Mouse (Mus musculus): ENCODE data around the gene Tmem128. TPM values are rescaled to one million over a fixed set of nuclear protein-coding genes. Genes with fewer than 3 reads are reported as not detected.
A peak's percentile ranks its signal among the peaks of the same experiment; 100 is the strongest.

The Tmem128 gene
- polyA plus RNA-seq, 1 experiment from 2014 or later = 99.1 TPM

DNA sequence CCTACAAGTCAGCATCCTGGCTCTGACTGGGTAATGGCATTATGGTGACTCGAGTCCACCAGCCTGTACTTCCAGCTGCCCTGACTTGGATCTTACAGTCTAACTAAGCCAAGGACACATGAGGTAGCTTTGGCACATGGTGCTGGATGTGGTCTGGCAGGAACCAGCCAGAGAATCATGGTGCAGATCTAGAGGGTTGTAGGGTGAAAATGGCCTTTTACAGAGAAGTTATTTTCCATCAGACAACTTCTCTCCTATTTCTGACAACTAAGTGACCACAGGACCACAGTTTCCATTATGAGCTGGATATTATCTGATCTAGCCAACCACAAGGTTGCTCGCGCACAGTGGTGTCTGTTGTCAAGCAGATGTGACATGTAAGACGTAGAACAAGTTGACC is 13.8 kb downstream of the Tmem128 start:
- peaks cover 45% of the 10 kb centered on the region for H3K27me3 ChIP-seq (ENCODE audit: control insufficient read depth, insufficient read depth, low read length)
- no peak for ATAC-seq (ENCODE audit: insufficient read depth, low FRiP score, low TSS enrichment)
- 88% methylated on average over 4 of the region's 4 CpGs for WGBS

DNA sequence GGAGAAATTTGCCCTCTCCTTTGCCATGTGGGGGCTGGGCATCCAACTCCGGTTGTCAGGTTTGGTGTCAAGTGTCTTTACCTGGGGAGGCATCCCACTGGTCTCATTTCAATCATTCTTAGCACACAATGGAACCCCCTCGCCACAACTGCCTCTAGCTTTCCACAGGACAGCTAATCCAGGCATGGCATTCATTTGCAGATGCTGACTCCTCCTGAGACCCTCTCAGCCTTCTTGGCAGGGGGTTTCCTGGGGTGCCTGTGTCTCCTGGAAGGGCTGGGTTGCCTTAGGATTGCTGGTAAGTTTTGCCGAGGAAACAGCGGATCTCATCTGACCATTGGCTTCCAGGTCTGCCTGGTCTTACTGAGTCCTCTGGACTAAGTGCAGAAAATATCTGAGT is 15.8 kb downstream of the Tmem128 start, which contains the start of gene Otop1:
TSS of gene Otop1 (plus strand) at position 202 of the 400 bp plus-strand sequence.
- Histone ChIP-seq H3K27ac (ENCODE audit: low read depth, low read length) (no peak within 1 kb of the TSS), H3K4me3 (ENCODE audit: low read depth, low read length) (no peak within 1 kb of the TSS), H3K27me3 (ENCODE audit: control insufficient read depth, insufficient read depth, low read length) (peaks cover 49% of the 10 kb centered on the region), H3K9ac (ENCODE audit: low read length) (no peak within 1 kb of the TSS), H3K9me3 (ENCODE audit: control insufficient read depth, low read length) (no peaks in the 10 kb centered on the region), H3K36me3 (ENCODE audit: control insufficient read depth, insufficient read depth, low read length) (no peaks in the 10 kb centered on the region), H3K4me1 (ENCODE audit: control insufficient read depth, insufficient read depth, low read length) (0 out of 2 replicates have a peak, but pooled peaks cover 6% of the 10 kb centered on the region), H3K4me2 (ENCODE audit: low read depth) (peak within 1 kb of the TSS; percentile 29)
- DNase-seq (ENCODE audit: low spot score) = no peak
- ATAC-seq (ENCODE audit: insufficient read depth, low FRiP score, low TSS enrichment) = no peak
- WGBS = 2% methylated on average over 4 of the region's 4 CpGs

More for the DNA sequence above, 13.8 kb downstream of the Tmem128 start:
- Histone ChIP-seq H3K9ac (ENCODE audit: low read length) (no peak overlapping the region), H3K27ac (ENCODE audit: low read depth, low read length) (no peak overlapping the region), H3K4me2 (ENCODE audit: low read depth) (no peak overlapping the region), H3K36me3 (ENCODE audit: control insufficient read depth, insufficient read depth, low read length) (no peaks in the 10 kb centered on the region; the same call in 1 of the 2 replicates), H3K4me1 (ENCODE audit: control insufficient read depth, insufficient read depth, low read length) (0 out of 2 replicates have a peak, but pooled peaks cover 6% of the 10 kb centered on the region), H3K9me3 (ENCODE audit: control insufficient read depth, low read length) (no peaks in the 10 kb centered on the region), H3K4me3 (ENCODE audit: low read depth, low read length) (no peak overlapping the region)
- DNase-seq (ENCODE audit: low spot score) = no peak

DNA sequence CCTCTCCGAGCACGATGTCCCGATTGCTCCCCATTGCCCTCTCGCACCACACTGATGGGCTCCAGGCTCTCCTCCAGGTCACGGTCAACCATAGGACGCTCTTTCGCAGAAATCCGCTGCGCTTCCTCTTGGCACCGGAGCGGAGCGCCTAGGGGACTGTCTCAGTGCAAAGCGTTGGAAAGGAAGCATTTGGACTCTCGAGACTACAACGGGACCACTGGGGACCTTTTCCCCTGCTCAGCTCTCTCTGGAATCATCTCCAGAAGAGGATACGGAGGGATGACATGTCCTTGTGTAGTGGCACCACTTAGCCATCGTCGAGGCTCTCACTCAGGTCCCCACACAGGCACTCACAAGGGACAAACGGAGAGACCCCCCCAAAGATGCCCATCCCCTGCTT is 16.5 kb downstream of the Tmem128 start:
- H3K9ac ChIP-seq (ENCODE audit: low read length) = no peak overlapping the region
- no peak overlapping the region for H3K27ac ChIP-seq (ENCODE audit: low read depth, low read length)
- no peaks in the 10 kb centered on the region for H3K9me3 ChIP-seq (ENCODE audit: control insufficient read depth, low read length)
- 1% methylated on average over 19 of the region's 19 CpGs for WGBS
- DNase-seq (ENCODE audit: low spot score) (no peak), ATAC-seq (ENCODE audit: insufficient read depth, low FRiP score, low TSS enrichment) (no peak)
- H3K4me2 ChIP-seq (ENCODE audit: low read depth) = peak overlapping the region; percentile 14; the same call in 1 of the 2 replicates
- H3K27me3 ChIP-seq (ENCODE audit: control insufficient read depth, insufficient read depth, low read length) = peaks cover 49% of the 10 kb centered on the region
- no peak overlapping the region for H3K4me3 ChIP-seq (ENCODE audit: low read depth, low read length)
- H3K4me1 ChIP-seq (ENCODE audit: control insufficient read depth, insufficient read depth, low read length) = 0 out of 2 replicates have a peak, but pooled peaks cover 6% of the 10 kb centered on the region
- H3K36me3 ChIP-seq (ENCODE audit: control insufficient read depth, insufficient read depth, low read length) = no peaks in the 10 kb centered on the region

GRCm38 (mm10) chr5:38277098-38277866 is 17.3 kb downstream of the Tmem128 start:
- H3K4me2 ChIP-seq (ENCODE audit: low read depth) = peak overlapping the region; percentile 29
- ATAC-seq (ENCODE audit: insufficient read depth, low FRiP score, low TSS enrichment) = peak; percentile 38; the same call in 1 of the 2 replicates
- peak; percentile 35 for DNase-seq (ENCODE audit: low spot score)
- no peak overlapping the region for H3K27ac ChIP-seq (ENCODE audit: low read depth, low read length)
- no peak overlapping the region for H3K9ac ChIP-seq (ENCODE audit: low read length)
- H3K27me3 ChIP-seq (ENCODE audit: control insufficient read depth, insufficient read depth, low read length) = peaks cover 49% of the 10 kb centered on the region
- WGBS = 1% methylated on average over 59 of the region's 65 CpGs
- no peaks in the 10 kb centered on the region for H3K36me3 ChIP-seq (ENCODE audit: control insufficient read depth, insufficient read depth, low read length)
- 0 out of 2 replicates have a peak, but pooled peaks cover 6% of the 10 kb centered on the region for H3K4me1 ChIP-seq (ENCODE audit: control insufficient read depth, insufficient read depth, low read length)
- H3K9me3 ChIP-seq (ENCODE audit: control insufficient read depth, low read length) = no peaks in the 10 kb centered on the region
- H3K4me3 ChIP-seq (ENCODE audit: low read depth, low read length) = peak overlapping the region; percentile 28

DNA sequence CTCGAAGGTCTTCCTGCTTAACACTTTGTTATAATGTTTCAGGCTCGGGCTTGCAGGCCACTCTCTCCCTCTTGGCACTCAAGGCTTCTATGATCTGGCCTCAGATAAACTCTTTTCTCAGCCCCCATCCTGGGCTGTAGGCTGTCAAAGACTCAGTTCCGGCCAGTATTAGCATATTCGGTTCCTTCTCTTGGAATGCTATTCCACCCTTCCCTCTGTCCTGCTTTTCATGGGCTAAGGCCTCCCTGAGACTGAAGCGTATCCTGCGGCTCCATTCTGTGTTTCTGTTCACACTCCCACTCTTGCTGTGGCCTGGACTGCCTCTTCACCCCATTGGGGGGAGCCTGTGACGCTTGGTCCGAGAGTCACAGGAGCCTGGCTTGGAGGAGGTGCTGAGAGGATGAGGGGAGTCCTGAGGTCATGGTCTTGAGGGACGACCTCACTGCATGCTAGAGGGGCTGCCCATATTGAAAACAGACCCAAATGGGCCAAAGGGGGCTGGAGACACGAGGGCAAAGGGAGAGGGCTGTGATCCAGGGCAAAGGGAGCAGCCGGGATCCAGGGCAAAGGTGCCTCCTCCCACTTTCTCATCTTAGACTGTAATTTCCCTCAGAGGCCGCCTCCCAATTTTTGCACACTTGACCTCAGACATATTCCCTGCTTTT is 18.1 kb downstream of the Tmem128 start:
- Histone ChIP-seq H3K9me3 (ENCODE audit: control insufficient read depth, low read length) (no peaks in the 10 kb centered on the region), H3K9ac (ENCODE audit: low read length) (no peak overlapping the region), H3K4me3 (ENCODE audit: low read depth, low read length) (no peak overlapping the region), H3K4me2 (ENCODE audit: low read depth) (peak overlapping the region; percentile 29; the same call in 1 of the 2 replicates), H3K27ac (ENCODE audit: low read depth, low read length) (no peak overlapping the region), H3K27me3 (ENCODE audit: control insufficient read depth, insufficient read depth, low read length) (peaks cover 49% of the 10 kb centered on the region), H3K4me1 (ENCODE audit: control insufficient read depth, insufficient read depth, low read length) (0 out of 2 replicates have a peak, but pooled peaks cover 6% of the 10 kb centered on the region), H3K36me3 (ENCODE audit: control insufficient read depth, insufficient read depth, low read length) (no peaks in the 10 kb centered on the region)
- no peak for DNase-seq (ENCODE audit: low spot score)
- no peak for ATAC-seq (ENCODE audit: insufficient read depth, low FRiP score, low TSS enrichment)
- 16% methylated on average over 12 of the region's 12 CpGs for WGBS

DNA sequence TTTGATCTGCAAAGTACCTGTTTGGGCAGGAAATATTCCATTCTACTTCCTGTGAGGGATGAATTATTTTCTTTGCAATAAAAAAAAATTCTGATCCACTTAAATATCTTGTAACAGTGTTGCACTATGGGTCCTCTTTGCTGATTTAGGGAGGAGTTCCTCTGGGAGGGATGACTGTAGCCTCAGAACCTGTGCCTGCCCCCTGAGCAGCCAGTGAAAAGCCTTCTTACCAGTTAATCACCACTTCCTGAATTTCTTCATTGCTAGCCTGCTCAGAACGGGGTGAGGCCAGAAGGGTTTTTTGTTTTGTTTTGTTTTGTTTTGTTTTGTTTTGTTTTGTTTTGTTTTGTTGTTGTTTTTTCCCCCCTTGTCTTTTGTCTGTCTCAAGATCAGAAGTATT is 20.1 kb downstream of the Tmem128 start:
- Histone ChIP-seq H3K4me3 (ENCODE audit: low read depth, low read length) (no peak overlapping the region), H3K4me2 (ENCODE audit: low read depth) (no peak overlapping the region), H3K27ac (ENCODE audit: low read depth, low read length) (no peak overlapping the region), H3K4me1 (ENCODE audit: control insufficient read depth, insufficient read depth, low read length) (0 out of 2 replicates have a peak, but pooled peaks cover 6% of the 10 kb centered on the region), H3K9me3 (ENCODE audit: control insufficient read depth, low read length) (no peaks in the 10 kb centered on the region), H3K27me3 (ENCODE audit: control insufficient read depth, insufficient read depth, low read length) (peaks cover 40% of the 10 kb centered on the region), H3K9ac (ENCODE audit: low read length) (no peak overlapping the region), H3K36me3 (ENCODE audit: control insufficient read depth, insufficient read depth, low read length) (no peaks in the 10 kb centered on the region)
- WGBS = 45% methylated on average over 1 of the region's 1 CpGs
- no peak for DNase-seq (ENCODE audit: low spot score)
- no peak for ATAC-seq (ENCODE audit: insufficient read depth, low FRiP score, low TSS enrichment)

DNA sequence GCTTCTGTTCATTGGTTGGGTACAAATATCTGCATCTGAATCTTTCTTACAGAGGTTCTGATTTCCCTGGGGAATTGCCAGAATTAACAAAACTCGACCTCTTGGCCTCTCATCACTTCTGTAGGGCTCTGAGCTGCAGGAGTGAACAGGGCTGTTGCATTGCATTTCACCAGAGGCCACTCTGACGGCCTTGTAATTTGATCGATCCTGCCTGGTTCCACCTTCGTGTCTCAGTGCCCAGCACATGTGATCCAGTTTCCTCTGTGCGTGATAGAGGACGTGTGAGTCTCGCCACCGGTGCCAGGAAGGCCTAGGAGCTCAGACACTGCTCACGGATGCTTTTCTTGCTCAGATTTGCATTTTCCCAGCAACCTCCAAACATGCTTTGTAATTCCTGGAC is 25.7 kb downstream of the Tmem128 start:
- ATAC-seq (ENCODE audit: insufficient read depth, low FRiP score, low TSS enrichment) (no peak), DNase-seq (ENCODE audit: low spot score) (no peak)
- Histone ChIP-seq H3K36me3 (ENCODE audit: control insufficient read depth, insufficient read depth, low read length) (no peaks in the 10 kb centered on the region), H3K9me3 (ENCODE audit: control insufficient read depth, low read length) (no peaks in the 10 kb centered on the region), H3K4me1 (ENCODE audit: control insufficient read depth, insufficient read depth, low read length) (no peaks in the 10 kb centered on the region), H3K4me2 (ENCODE audit: low read depth) (no peak overlapping the region), H3K27ac (ENCODE audit: low read depth, low read length) (no peak overlapping the region), H3K27me3 (ENCODE audit: control insufficient read depth, insufficient read depth, low read length) (no peaks in the 10 kb centered on the region), H3K4me3 (ENCODE audit: low read depth, low read length) (no peak overlapping the region), H3K9ac (ENCODE audit: low read length) (no peak overlapping the region)
- WGBS = 70% methylated on average over 9 of the region's 9 CpGs

GRCm38 (mm10) chr5:38288476-38288875 is 28.5 kb downstream of the Tmem128 start:
- 82% methylated on average over 3 of the region's 3 CpGs for WGBS
- Histone ChIP-seq H3K36me3 (ENCODE audit: control insufficient read depth, insufficient read depth, low read length) (no peaks in the 10 kb centered on the region), H3K27ac (ENCODE audit: low read depth, low read length) (no peak overlapping the region), H3K27me3 (ENCODE audit: control insufficient read depth, insufficient read depth, low read length) (no peaks in the 10 kb centered on the region), H3K9ac (ENCODE audit: low read length) (no peak overlapping the region), H3K9me3 (ENCODE audit: control insufficient read depth, low read length) (no peaks in the 10 kb centered on the region), H3K4me3 (ENCODE audit: low read depth, low read length) (no peak overlapping the region), H3K4me1 (ENCODE audit: control insufficient read depth, insufficient read depth, low read length) (no peaks in the 10 kb centered on the region), H3K4me2 (ENCODE audit: low read depth) (no peak overlapping the region)
- DNase-seq (ENCODE audit: low spot score) (no peak), ATAC-seq (ENCODE audit: insufficient read depth, low FRiP score, low TSS enrichment) (no peak)

Measured in neural tube, embryonic 11.5 days (tissue).